Mouse (Mus musculus) urinary bladder, postnatal 4 days (tissue): Measurements from ENCODE around the gene Pirb.
"Not testable (repeated sequence)": the region's sequence is repeated elsewhere in the genome, so short reads cannot be mapped to it uniquely, and the experiment has no call there.

ENCODE experiments used
- DNase-seq, 2 experiments: peaks; one replicate each; pipeline ENCODE4 v3.0.0; 2021 to 2022; ENCODE audit warnings: low spot score in 2 of 2

Pirb gene

GRCm38 (mm10) chr7:3720268-3720667 lies at the start of gene Pirb:
Pirb (minus strand) TSS chr7:3720391.
- DNase-seq: not testable (repeated sequence)

- DNase-seq: not testable (repeated sequence)
These were observed 12.5 kb upstream of the Pirb start for GRCm38 (mm10) chr7:3732675-3733074.

DNA sequence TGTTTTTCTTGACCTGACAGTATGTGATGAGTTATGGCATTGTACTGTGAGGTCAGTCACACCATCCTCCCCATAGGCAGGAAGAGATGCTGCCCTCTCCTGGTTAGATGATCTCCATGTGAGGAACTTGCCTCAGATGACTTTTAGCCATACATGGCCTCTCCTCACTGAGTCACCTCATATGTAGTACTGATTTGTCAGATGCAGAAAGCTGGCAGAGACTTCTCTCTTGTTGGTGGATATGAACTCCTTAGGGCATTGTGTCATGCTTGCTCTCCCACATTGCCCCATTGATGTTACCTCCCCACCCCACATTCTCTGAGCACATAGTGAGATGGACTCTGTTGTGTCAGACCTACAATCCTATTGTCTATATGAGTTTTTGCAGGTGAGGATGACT lies 5.3 kb upstream of the Pirb start:
- DNase-seq: not testable (repeated sequence)

DNA sequence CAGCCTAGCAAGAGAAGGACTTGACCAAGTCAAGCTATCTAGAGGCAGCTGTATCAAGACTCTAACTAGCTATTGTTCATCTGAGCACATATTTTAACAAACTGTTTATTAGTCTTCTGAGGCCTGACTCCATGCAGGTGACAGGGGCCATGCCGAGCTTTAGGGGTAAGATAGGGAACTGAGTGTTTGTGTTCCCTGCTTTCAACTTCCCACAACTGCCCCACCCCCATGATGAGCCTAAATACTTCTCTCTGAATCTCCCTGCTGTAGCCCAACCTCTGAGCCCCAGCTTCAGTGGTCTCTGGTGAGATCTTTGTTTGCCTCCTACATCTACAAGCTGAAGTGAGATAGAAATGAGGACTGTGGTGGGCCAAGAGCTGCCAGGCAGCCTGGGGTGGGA lies 4.9 kb downstream of the Pirb start:
- DNase-seq: no peak

GRCm38 (mm10) chr7:3712264-3712942 lies 7.8 kb downstream of the Pirb start:
- no peak for DNase-seq

GRCm38 (mm10) chr7:3709000-3709399 lies 11.2 kb downstream of the Pirb start:
- no peak for DNase-seq

DNA sequence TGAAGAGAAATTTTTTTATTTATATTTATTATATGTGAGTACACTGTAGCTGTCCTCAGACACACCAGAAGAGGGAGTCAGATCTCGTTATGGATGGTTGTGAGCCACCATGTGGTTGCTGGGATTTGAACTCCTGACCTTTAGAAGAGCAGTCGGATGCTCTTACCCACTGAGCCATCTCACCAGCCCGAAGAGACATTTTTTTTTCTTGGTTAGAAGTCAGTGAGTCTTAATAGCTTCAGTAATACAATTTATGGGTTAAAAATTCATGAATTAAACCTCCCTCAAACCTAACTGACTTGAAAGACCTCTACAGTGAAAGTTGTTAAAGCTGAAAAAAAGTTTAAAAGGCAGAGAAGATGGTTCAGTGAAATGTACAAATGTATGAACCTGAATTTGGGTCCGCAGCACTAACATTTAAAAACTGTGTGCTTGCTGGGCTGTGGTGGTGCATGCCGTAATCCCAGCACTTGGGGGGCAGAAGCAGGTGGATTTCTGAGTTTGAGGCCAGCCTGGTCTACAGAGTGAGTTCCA lies 11.7 kb downstream of the Pirb start:
- not testable (repeated sequence) for DNase-seq

DNA sequence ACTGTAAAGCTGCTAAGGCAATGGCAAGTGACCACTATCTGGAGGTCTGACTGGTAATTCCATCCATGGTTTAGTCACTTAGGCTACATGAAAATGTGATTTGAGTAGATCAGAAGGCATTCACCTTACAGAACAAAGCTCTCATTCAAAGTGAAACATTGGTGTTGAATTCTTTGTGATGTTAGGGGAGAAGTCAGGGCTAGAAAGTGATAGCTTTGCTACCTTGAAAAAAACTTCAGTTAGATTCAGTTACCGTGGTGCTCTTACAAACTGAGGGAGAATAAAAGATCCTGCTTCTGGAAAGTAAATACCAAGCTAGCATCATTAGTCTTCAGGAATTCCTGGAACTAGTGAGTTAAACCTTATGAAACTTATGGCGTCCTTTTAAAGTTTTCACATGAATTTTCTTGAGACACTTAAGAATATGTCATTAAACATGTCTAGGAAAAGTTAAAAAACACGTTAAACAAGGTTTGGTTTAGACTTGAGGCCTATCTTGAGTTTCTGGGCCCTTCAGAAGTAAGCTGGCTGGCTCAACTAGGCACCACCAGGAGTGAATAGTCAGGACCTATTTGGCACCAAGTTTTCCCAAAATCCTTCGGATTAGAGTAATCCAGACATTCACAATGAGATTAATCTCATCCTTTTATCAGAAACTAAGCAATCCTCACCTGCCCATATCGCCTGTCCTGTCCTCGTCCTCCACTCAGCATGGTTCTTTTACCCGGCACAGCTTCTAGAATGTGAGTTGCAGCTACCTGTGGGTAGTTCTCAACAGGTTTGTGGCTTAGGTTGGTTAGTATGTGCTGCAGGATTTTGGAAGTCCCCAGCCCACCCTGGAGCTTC lies 12.4 kb downstream of the Pirb start:
- DNase-seq: no peak

- DNase-seq: no peak
These were observed 13.2 kb downstream of the Pirb start for GRCm38 (mm10) chr7:3707027-3707426.

DNA sequence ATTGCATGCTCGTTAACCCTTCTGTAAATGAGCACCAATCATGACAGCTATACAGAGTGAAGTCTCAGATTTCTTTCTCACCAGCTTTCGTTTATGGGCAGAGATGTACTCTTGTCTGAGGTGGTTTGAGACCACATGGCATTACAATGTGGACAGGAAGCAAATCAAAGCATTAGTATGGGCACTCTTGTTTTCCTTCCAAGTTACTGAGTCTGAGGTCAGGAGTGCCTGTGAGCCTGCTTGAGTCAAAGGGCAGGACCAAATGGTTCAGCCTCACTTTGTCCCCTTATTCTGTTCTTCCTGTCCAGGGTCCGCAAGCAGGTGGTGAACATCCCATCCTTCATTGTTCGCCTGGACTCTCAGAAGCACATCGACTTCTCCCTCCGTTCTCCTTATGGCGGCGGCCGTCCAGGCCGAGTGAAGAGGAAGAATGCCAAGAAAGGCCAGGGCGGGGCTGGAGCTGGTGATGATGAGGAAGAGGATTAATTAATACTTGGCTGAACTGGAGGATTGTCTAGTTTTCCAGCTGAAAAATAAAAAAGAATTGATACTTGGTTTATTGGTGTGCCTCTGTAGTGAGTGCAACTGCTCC lies 13.8 kb downstream of the Pirb start:
- DNase-seq: no peak

- DNase-seq: no peak
These were observed 14.3 kb downstream of the Pirb start for GRCm38 (mm10) chr7:3705911-3706310.

DNA sequence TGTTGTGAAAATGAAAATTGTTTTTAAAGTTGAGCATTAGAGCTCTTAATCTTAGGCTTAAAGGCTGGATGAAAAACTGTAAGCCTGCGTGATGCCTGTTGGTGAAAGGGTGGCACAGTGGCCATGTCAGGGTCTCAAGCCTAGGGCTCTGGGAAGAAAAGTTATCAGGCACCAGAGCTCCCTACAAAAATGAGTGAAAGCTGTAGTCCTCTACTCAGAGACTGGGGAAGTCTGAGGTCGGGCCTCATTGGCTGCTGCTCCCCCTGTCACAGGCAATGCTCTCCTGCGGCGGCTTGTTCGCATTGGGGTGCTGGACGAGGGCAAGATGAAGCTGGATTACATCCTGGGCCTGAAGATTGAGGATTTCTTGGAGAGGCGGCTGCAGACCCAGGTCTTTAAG lies 14.7 kb downstream of the Pirb start:
- not testable (repeated sequence) for DNase-seq

DNA sequence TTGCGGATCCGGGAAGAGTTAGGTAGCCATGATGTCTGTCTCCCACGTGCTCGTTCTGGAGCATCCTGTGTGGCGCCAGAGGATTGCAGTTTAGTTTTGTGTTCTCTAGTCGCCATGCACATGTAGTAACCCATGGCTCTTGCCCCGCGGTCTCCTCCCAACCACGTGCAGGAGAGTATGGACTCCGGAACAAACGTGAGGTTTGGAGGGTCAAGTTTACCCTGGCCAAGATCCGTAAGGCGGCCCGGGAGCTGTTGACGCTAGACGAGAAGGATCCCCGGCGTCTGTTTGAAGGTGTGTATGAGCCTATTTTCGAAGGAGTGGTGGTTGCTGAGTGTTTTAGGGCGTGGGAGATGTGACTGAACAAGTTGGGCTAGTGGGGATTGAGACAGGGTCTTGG lies 15.7 kb downstream of the Pirb start:
- DNase-seq: no peak

DNA sequence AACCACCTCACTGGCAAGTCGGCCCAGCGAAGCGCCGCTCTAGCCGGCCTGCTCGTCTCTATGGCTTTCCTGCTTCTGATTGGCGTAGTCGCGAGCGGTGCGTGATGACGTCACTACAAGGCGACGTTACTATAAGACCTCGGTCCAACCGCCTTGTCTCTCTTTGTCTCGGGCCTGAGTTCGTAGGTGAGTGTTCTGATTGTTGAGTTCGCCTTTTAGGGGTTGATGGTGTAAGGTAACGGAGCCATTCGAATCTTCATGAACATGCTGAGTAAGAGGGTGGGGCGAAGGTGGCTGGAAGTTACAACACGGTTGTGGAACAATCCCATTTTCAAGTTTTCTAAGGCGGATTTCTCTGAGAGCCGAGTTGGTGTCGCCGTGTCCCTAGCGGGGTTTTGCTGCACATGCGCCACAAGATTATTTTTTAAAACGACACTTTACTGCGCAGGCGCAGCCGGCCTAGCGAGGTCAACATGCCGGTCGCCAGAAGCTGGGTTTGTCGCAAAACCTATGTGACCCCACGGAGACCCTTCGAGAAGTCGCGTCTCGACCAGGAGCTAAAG lies 16.2 kb downstream of the Pirb start, which contains the start of gene Rps9:
Rps9 (plus strand) TSS at position 115 of the 563 bp plus-strand sequence.
- DNase-seq: peak; percentile 92 to 97

GRCm38 (mm10) chr7:3703148-3703878 lies 16.9 kb downstream of the Pirb start:
- DNase-seq: no peak

GRCm38 (mm10) chr7:3698471-3698870 lies 21.7 kb downstream of the Pirb start:
- no peak for DNase-seq

DNA sequence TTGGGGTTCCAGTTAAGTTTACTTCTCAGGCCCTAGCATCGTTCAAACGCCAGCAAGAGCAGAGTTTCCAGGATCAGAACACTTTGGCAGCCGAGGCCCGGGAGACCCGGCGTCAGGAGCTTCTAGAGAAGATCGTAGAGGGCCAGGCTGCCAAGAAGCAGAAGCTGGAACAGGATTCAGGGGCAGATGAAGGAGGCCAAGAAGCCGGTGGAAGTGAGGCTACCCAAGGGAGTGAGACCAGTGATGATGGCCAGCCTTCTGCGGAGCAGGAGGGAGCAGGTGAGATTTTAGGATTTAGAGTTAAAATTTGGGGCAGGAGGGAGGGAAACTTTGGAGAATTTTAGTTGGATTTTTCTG lies 25.3 kb downstream of the Pirb start:
- not testable (repeated sequence) for DNase-seq

DNA sequence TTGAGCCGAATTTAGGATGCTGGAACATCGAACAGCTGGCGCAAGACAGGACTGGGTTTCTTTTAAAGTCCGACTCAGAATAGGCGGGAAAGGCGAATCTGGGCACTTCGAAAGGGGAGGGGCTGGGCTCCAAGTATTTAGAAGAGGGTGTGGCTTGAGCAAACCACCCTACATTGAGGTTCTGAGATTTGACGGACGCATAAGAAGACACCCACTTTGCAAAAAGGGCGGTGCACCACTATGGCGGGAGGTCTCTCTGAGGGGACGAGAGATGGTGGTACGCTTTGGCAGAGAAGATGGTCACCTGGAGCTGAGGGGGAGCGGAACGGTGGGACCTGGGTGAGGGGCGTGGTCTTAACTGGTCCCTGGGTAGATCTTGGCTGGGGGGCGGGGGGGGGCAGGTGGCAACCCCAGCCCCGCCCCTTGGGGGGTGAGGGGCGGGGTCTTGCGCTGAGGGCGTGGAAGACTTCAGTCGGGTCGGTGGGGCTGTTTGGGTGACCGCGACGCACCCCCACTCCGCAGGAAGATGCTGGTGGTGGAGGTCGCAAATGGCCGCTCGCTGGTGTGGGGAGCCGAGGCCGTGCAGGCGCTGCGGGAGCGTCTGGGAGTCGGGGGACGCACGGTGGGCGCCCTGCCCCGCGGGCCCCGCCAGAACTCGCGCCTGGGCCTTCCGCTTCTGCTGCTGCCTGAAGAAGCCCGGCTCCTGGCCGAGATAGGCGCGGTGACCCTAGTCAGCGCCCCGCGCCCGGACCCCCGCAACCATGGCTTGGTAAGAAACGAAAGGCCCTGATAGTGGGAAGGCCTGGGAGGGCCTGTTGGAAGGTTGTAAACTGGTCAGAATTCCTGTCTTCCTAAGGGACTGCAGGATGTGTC lies 25.9 kb downstream of the Pirb start:
- DNase-seq: peak; percentile 73 to 74

GRCm38 (mm10) chr7:3693809-3694075 lies 26.4 kb downstream of the Pirb start:
- DNase-seq: no peak

- peak; percentile 95 for DNase-seq
These were observed 27.0 kb downstream of the Pirb start, which contains the start of gene Mboat7 for GRCm38 (mm10) chr7:3692987-3693808. Mboat7 (minus strand) TSS chr7:3693523.
